Mouse (Mus musculus) limb, embryonic 12.5 days (tissue): ENCODE results near the gene Ttf1. TPM values are rescaled to one million over a fixed set of nuclear protein-coding genes. Genes with fewer than 3 reads are reported as not detected.
"Not testable (repeated sequence)": the region's sequence is repeated elsewhere in the genome, so short reads cannot be mapped to it uniquely, and the experiment has no call there.

Experiments used
- ATAC-seq: fragments of 200-750 bp; cut with Nextera tagmentation; 2 replicates; pipeline ENCODE4 v1.8.0; 2017; ENCODE audit warnings: low read depth, moderate TSS enrichment; ENCODE audit not compliant: insufficient number of reproducible peaks, insufficient read depth, low FRiP score, low TSS enrichment
- H3K27ac ChIP-seq: fragments of 300-500 bp; sonication (generic); 2 replicates; pipeline ENCODE4 v1.5.1; 2016; ENCODE audit warnings: mild to moderate bottlenecking, moderate library complexity
- H3K27me3 ChIP-seq: fragments of 300-500 bp; sonication (generic); 2 replicates; pipeline ENCODE4 v1.6.1; 2016; ENCODE audit warnings: mild to moderate bottlenecking, moderate library complexity
- H3K36me3 ChIP-seq: fragments of 300-500 bp; sonication (generic); 2 replicates; pipeline ENCODE4 v1.6.1; 2016; ENCODE audit warnings: mild to moderate bottlenecking, moderate library complexity
- H3K4me1 ChIP-seq: fragments of 300-500 bp; sonication (generic); replicated peaks from 2 replicates; pipeline ENCODE4 v1.6.1; 2016
- H3K4me2 ChIP-seq: fragments of 300-500 bp; sonication (generic); 2 replicates; pipeline ENCODE4 v1.6.1; 2016; ENCODE audit warnings: mild to moderate bottlenecking, moderate library complexity
- H3K4me3 ChIP-seq: fragments of 300-500 bp; sonication (generic); replicated peaks from 2 replicates; pipeline ENCODE4 v1.5.1; 2016; ENCODE audit warnings: mild to moderate bottlenecking
- H3K9ac ChIP-seq: fragments of 300-500 bp; sonication (generic); replicated peaks from 2 replicates; pipeline ENCODE4 v1.6.1; 2016; ENCODE audit warnings: mild to moderate bottlenecking, moderate library complexity
- H3K9me3 ChIP-seq: fragments of 300-500 bp; sonication (generic); 2 replicates; pipeline ENCODE4 v1.6.1; 2016; ENCODE audit warnings: mild to moderate bottlenecking, moderate library complexity
- WGBS: fragments of 180-500 bp; shearing (Covaris S2); methylation state at CpG from one replicate; pipeline ENCODE4 v1.1.7; 2016; 5-methylcytosine and 5-hydroxymethylcytosine counted together
- polyA plus RNA-seq: library from polyadenylated mRNA; unstranded; fragments of >200 nt; fragmentation: Nextera tagmentation; extraction: Ambion mirVana; gene quantifications from 2 replicates; pipeline ENCODE4 v1.2.1, GENCODE M21; 2016

The Ttf1 gene
- polyA plus RNA-seq, 1 experiment from 2014 or later, result 13.7 TPM

DNA sequence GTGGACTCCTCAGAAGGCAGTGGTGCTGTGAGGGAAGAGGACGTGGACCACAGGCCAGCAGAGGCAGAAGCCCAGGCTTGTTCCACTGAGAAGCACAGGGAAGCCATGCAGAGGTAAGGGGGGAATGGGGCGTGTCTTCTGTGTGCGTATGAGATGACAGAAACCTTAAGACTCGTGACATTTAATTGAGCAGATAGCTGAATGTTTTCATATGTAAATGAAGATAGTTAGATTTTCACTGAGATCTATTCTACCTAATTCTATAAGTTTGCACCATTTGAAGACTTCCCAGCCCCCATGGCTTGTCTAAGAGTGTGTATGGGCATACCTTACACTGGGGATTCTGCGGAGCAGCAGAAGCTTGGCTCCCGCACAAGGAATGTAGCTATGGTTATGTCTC is 5.7 kb downstream of the Ttf1 start:
- no peak overlapping the region for H3K4me3 ChIP-seq
- H3K36me3 ChIP-seq, result peaks cover 39% of the 10 kb centered on the region
- H3K9me3 ChIP-seq, result no peaks in the 10 kb centered on the region
- H3K9ac ChIP-seq, result no peak overlapping the region
- whole genome bisulfite sequencing, result 90% methylated on average over 6 of the region's 6 CpGs
- no peak overlapping the region for H3K4me2 ChIP-seq
- peaks cover 7% of the 10 kb centered on the region; the same call in 1 of the 2 replicates for H3K4me1 ChIP-seq
- H3K27me3 ChIP-seq, result no peaks in the 10 kb centered on the region
- H3K27ac ChIP-seq, result no peak overlapping the region
- ATAC-seq, result no peak

DNA sequence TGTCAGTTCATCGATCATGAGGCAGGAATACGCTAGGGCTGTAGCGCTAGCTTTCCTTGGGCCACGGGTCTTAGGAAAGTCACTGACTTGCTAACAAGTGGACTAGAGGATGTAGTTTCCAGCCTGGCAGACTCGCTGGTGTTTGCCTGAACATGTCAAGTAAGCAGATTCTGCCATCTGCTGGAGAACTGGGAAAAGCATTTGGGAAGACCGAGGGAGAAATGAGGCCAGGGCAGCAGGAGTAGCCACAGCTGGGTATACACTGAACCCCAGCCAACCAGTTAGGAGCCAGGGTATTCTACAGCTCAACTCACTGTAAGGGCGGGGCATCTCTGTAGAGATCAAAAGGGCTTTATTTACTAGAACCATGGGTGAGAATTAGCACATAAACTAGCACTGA is 6.3 kb downstream of the Ttf1 start:
- no peak for ATAC-seq
- peaks cover 45% of the 10 kb centered on the region for H3K36me3 ChIP-seq
- H3K4me2 ChIP-seq, result no peak overlapping the region
- H3K4me3 ChIP-seq, result no peak overlapping the region
- 61% methylated on average over 7 of the region's 7 CpGs for WGBS
- no peak overlapping the region for H3K27ac ChIP-seq
- peaks cover 1% of the 10 kb centered on the region; the same call in 1 of the 2 replicates for H3K4me1 ChIP-seq
- H3K9ac ChIP-seq, result no peak overlapping the region
- H3K9me3 ChIP-seq, result no peaks in the 10 kb centered on the region
- H3K27me3 ChIP-seq, result no peaks in the 10 kb centered on the region

- no peak for ATAC-seq
- H3K27me3 ChIP-seq, result no peaks in the 10 kb centered on the region
- H3K4me2 ChIP-seq, result no peak overlapping the region
- H3K36me3 ChIP-seq, result peaks cover 84% of the 10 kb centered on the region
- no peak overlapping the region for H3K27ac ChIP-seq
- no peaks in the 10 kb centered on the region for H3K4me1 ChIP-seq
- H3K9me3 ChIP-seq, result no peaks in the 10 kb centered on the region
- WGBS, result 92% methylated on average over 7 of the region's 7 CpGs
- no peak overlapping the region for H3K4me3 ChIP-seq
- H3K9ac ChIP-seq, result no peak overlapping the region
Measured at GRCm38 (mm10) chr2:29074676-29075075, 14.6 kb downstream of the Ttf1 start.

- no peak for ATAC-seq
- H3K4me3 ChIP-seq, result no peak overlapping the region
- H3K36me3 ChIP-seq, result peaks cover 87% of the 10 kb centered on the region
- H3K27me3 ChIP-seq, result no peaks in the 10 kb centered on the region
- no peaks in the 10 kb centered on the region for H3K4me1 ChIP-seq
- H3K4me2 ChIP-seq, result no peak overlapping the region
- no peak overlapping the region for H3K27ac ChIP-seq
- WGBS, result 93% methylated on average over 11 of the region's 11 CpGs
- no peak overlapping the region for H3K9ac ChIP-seq
- no peaks in the 10 kb centered on the region for H3K9me3 ChIP-seq
Measured at GRCm38 (mm10) chr2:29075331-29076070, 15.4 kb downstream of the Ttf1 start.

DNA sequence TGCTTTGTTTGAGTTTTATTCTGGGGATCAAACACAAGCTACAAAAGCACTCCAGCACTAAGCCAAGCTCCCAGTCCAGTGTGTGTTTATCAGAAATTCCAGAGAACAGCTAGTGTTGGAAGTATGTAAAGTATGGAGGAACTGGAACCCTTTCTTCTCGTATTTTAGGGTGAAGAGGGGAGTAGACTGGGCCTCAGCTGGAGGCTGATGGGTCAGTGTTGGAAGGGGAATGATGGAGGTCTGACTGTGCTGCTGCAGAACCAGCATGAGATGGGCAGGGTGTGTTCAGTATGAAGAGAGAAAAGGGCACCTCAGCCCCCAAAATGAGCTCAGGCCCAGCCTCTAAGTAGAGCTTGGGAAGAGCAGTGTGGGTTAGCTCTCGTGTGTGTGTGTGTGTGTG is 16.2 kb downstream of the Ttf1 start:
- 89% methylated on average over 2 of the region's 2 CpGs for WGBS
- Histone ChIP-seq H3K9ac (no peak overlapping the region), H3K27me3 (no peaks in the 10 kb centered on the region), H3K4me2 (no peak overlapping the region), H3K4me1 (no peaks in the 10 kb centered on the region), H3K27ac (no peak overlapping the region), H3K4me3 (no peak overlapping the region), H3K36me3 (peaks cover 87% of the 10 kb centered on the region), H3K9me3 (no peaks in the 10 kb centered on the region)
- ATAC-seq, result no peak

DNA sequence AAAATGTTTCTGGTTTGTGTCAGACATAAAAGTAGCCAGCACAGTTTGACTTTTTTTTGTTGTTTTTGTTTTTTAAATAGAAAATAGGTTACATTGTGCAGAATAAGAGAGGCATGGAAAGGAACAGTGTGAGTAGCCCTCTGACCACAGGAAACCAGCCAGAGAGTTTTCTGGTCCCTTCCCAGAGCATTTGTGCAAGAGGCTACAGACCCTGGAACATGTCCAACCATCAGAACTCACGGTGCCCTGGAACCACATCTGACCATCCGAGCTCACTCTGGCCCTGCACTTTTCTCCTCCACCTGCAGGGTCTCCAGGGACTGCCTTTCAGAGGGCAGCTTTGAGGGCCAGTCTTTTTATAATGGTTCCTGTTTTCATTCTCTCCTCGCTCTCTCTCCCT is 21.9 kb downstream of the Ttf1 start:
- H3K27ac ChIP-seq, result no peak overlapping the region
- peaks cover 92% of the 10 kb centered on the region for H3K36me3 ChIP-seq
- no peak overlapping the region for H3K4me2 ChIP-seq
- ATAC-seq, result no peak
- no peaks in the 10 kb centered on the region for H3K4me1 ChIP-seq
- WGBS, result 70% methylated on average over 3 of the region's 3 CpGs
- no peaks in the 10 kb centered on the region for H3K27me3 ChIP-seq
- H3K9me3 ChIP-seq, result no peaks in the 10 kb centered on the region
- no peak overlapping the region for H3K4me3 ChIP-seq
- H3K9ac ChIP-seq, result no peak overlapping the region

DNA sequence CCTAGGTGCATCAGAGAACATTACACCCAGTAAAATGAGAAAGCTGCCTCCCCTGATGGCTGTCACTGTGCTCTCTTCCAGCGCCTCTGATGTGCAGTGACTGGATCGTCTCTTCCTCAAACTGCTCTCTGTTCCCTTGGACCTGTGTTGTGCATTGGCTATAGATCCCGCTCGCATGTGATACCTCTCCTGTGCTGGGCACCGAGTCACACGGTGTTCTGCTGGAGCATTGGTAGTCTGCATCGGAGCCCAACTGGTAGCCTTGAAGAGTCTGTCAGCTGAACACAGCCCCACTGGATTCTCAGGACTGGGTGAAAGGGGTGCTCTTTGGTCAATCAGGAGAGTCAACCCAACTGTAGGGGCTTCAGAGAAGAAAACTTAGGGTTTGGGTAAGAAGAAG is 26.0 kb downstream of the Ttf1 start:
- H3K4me1 ChIP-seq, result no peaks in the 10 kb centered on the region
- 97% methylated on average over 7 of the region's 7 CpGs for WGBS
- H3K9ac ChIP-seq, result no peak overlapping the region
- H3K9me3 ChIP-seq, result no peaks in the 10 kb centered on the region
- no peak for ATAC-seq
- no peak overlapping the region for H3K27ac ChIP-seq
- H3K36me3 ChIP-seq, result peaks cover 65% of the 10 kb centered on the region
- H3K4me2 ChIP-seq, result no peak overlapping the region
- H3K27me3 ChIP-seq, result no peaks in the 10 kb centered on the region
- H3K4me3 ChIP-seq, result no peak overlapping the region

GRCm38 (mm10) chr2:29089276-29089675 is 29.2 kb downstream of the Ttf1 start:
- H3K27me3 ChIP-seq, H3K9me3 ChIP-seq, H3K4me3 ChIP-seq, H3K4me2 ChIP-seq, H3K27ac ChIP-seq, ATAC-seq, H3K9ac ChIP-seq, H3K4me1 ChIP-seq: not testable (repeated sequence)
- WGBS, result 86% methylated on average over 6 of the region's 6 CpGs
- peaks cover 33% of the 10 kb centered on the region for H3K36me3 ChIP-seq

DNA sequence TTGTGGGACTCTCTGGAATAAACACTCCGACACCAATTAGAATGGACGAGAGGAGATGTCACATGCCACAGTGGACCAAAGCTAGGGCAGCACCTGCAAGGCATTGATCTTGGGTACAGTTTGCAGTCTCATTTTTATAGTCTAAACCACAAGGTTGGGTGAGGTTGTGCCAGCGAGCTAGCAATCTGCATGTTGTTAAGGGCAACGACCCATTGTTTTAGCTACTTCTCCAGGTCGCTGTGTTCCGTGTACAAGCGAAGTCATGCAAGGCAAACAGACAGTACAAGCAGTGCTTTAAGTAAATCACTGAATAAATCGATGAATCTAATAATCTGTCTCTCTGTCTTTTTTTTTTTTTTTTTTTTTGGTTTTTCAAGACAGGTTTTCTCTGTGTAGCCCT is 35.6 kb downstream of the Ttf1 start:
- H3K4me3 ChIP-seq, result no peak overlapping the region
- H3K27ac ChIP-seq, result no peak overlapping the region
- no peaks in the 10 kb centered on the region for H3K36me3 ChIP-seq
- H3K27me3 ChIP-seq, result no peaks in the 10 kb centered on the region
- no peak overlapping the region for H3K4me2 ChIP-seq
- H3K9ac ChIP-seq, result no peak overlapping the region
- ATAC-seq, result no peak
- no peaks in the 10 kb centered on the region for H3K9me3 ChIP-seq
- peaks cover 6% of the 10 kb centered on the region; the same call in 1 of the 2 replicates for H3K4me1 ChIP-seq
- WGBS, result 90% methylated on average over 8 of the region's 8 CpGs

DNA sequence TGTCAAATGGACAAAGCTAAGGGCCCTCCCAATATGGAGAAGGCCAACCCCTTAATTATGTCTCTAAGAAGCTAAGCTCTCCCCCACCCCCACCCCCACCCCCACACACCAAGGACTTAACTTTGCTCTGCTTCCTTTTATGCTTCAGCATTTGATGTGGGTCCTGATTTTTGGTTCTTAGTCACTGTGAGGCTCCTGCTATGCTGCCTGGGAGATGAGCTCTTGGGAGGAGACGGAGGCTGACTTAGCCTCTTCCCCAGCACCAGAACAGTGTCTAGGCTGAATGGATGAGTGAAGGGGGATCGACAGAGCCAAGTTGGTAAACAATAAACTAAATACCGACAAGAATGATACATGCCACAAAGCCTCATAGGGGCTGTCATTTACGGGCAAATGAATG is 36.7 kb downstream of the Ttf1 start:
- Histone ChIP-seq H3K27me3 (no peaks in the 10 kb centered on the region), H3K9ac (no peak overlapping the region), H3K4me3 (no peak overlapping the region), H3K4me1 (peaks cover 6% of the 10 kb centered on the region; the same call in 1 of the 2 replicates), H3K9me3 (no peaks in the 10 kb centered on the region), H3K4me2 (no peak overlapping the region), H3K27ac (no peak overlapping the region), H3K36me3 (no peaks in the 10 kb centered on the region)
- ATAC-seq, result no peak
- 71% methylated on average over 4 of the region's 4 CpGs for WGBS

DNA sequence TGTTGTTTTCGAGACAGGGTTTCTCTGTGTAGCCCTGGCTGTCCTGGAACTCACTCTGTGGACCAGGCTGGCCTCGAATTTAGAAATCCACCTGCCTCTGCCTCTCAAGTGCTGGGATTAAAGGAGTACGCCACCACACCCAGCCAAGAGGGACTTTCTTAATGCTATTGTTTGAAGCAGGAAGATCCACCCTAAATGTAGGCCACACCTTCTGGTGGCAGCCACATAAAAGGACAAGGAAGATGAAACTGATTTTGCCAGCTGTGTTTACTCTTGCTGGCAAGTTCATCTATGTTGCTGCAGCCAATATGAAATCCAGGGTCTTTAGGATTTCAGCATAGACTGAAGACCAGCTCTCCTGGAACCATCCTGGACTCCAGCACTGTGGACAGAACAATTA is 37.4 kb downstream of the Ttf1 start:
- Histone ChIP-seq H3K27ac (no peak overlapping the region), H3K4me1 (peaks cover 6% of the 10 kb centered on the region; the same call in 1 of the 2 replicates), H3K4me3 (no peak overlapping the region), H3K36me3 (no peaks in the 10 kb centered on the region), H3K4me2 (no peak overlapping the region), H3K27me3 (no peaks in the 10 kb centered on the region), H3K9me3 (no peaks in the 10 kb centered on the region), H3K9ac (no peak overlapping the region)
- ATAC-seq, result no peak
- WGBS, result 88% methylated on average over 3 of the region's 3 CpGs

GRCm38 (mm10) chr2:29097955-29098354 is 37.9 kb downstream of the Ttf1 start:
- not testable (repeated sequence) for H3K9me3 ChIP-seq, H3K4me1 ChIP-seq, H3K4me3 ChIP-seq, ATAC-seq, H3K27ac ChIP-seq, H3K9ac ChIP-seq, H3K4me2 ChIP-seq, H3K27me3 ChIP-seq, H3K36me3 ChIP-seq
- 88% methylated on average over 5 of the region's 5 CpGs for WGBS
